9 mouse cellular contexts compared by ENCODE assay signal in the genomic region with DNA sequence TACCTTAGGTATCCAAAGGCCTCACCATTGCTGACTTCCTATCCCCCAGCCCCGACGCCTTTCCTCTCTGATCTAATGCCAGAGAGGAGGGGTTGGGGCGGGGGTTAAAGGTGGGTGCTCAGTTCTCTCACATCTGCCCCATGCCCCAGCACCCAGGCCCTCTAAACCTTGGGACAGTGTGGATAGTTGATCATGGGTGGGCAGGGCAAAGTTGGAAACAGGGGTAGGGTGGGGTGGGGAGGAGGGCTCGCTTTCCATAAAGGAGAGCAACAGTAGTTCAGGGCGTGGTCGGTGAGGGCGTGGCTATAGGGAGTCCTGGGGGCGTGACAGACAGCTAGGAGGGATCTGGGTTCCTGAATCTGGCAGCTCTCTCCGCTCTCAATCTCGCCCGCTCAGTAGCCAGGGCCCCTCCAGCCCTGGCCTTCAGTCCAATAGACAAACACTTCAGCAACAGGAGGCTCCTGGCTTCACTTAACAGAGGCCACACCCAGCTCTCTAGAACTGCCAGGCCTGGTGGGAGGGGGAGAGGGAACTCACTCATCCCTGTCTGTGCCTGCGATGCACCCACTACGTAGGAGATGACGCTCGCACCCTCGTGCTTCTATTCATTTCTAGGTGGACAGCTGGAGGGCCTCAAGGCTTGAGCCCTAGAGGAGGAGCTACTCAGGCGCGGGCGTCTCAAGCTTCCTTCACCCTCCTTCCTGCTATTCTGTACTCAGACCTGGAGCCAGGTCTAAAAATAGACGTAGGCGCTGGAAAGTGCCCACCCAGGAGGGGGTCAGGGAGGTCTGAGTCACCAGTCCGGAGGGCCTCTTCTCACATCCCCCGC. TPM values are rescaled to one million over a fixed set of nuclear protein-coding genes. Genes with fewer than 3 reads are reported as not detected.
DNase-seq lines count a peak whose midpoint lies in the region; ATAC-seq and TF ChIP-seq lines count a peak whose summit lies in the region.
"Had no signal": no experiment of that assay in that cellular context is flagged by ENCODE, and none has a peak within 500 bp of the region (broad histone marks: within the 10 kb centered on the region; RNA-seq: fewer than 3 reads in every experiment).

No protein-coding gene starts in this region.

- H3K4me1 ChIP-seq in forebrain, embryonic 15.5 days, result peaks cover 29% of the 10 kb centered on the region
- peaks cover 16% of the 10 kb centered on the region; the same call in 1 of the 2 replicates for H3K4me1 ChIP-seq in midbrain, postnatal 0 days (ENCODE audit: insufficient read depth, low read length)
- H3K4me1 ChIP-seq: megakaryocyte, embryonic 14.5 days had no signal

- 16% methylated on average over 23 of the region's 23 CpGs for WGBS in forebrain, embryonic 15.5 days
- 17% methylated on average over 23 of the region's 23 CpGs for WGBS in midbrain, postnatal 0 days

- no peak overlapping the region for H3K9ac ChIP-seq in forebrain, embryonic 15.5 days (replicated peaks)
- no peak overlapping the region for H3K9ac ChIP-seq in midbrain, postnatal 0 days (replicated peaks; ENCODE audit: low read length, poor library complexity, severe bottlenecking)

- intact Hi-C loops in heart, postnatal 25 days (cut with DNase I), result loop anchor here (1.0 to 5.0 kb wide), 2 partner anchors 51 to 151 kb away; no protein-coding TSS in a partner anchor
- intact Hi-C loops in left cerebral cortex, adult 2 months (cut with DNase I), result loop anchor here (1.0 kb wide), 2 partner anchors 51 to 150 kb away; no protein-coding TSS in a partner anchor

- TF ChIP-seq CTCF in left cerebral cortex, adult 2 months (IDR thresholded peaks at IDR 0.05), result no peak
- no peak for TF ChIP-seq CTCF in midbrain, postnatal 0 days (IDR thresholded peaks at IDR 0.05)

- peak; percentile 23; the same call in 1 of the 2 replicates for ATAC-seq in forebrain, embryonic 15.5 days (replicated peaks)
- ATAC-seq in midbrain, postnatal 0 days (ENCODE audit: low FRiP score), result peak; percentile 25; the same call in 1 of the 2 replicates

- H3K36me3 ChIP-seq in forebrain, embryonic 15.5 days, result no peaks in the 10 kb centered on the region
- no peaks in the 10 kb centered on the region for H3K36me3 ChIP-seq in midbrain, postnatal 0 days (ENCODE audit: insufficient read depth, low read length)

- no peak overlapping the region for H3K27ac ChIP-seq in forebrain, embryonic 15.5 days (replicated peaks)
- H3K27ac ChIP-seq in left cerebral cortex, adult 2 months, result peak overlapping the region; percentile 71
- no peak overlapping the region for H3K27ac ChIP-seq in midbrain, postnatal 0 days (ENCODE audit: low read depth, low read length)

- H3K27me3 ChIP-seq in forebrain, embryonic 15.5 days, result peaks cover 6% of the 10 kb centered on the region; the same call in 1 of the 2 replicates
- no peaks in the 10 kb centered on the region for H3K27me3 ChIP-seq in midbrain, postnatal 0 days (ENCODE audit: insufficient read depth, low read length)

- no peak overlapping the region for H3K4me2 ChIP-seq in forebrain, embryonic 15.5 days (replicated peaks)
- no peak overlapping the region for H3K4me2 ChIP-seq in midbrain, postnatal 0 days (ENCODE audit: low read depth, low read length, poor library complexity, severe bottlenecking)

- H3K9me3 ChIP-seq in forebrain, embryonic 15.5 days, result no peaks in the 10 kb centered on the region
- H3K9me3 ChIP-seq in midbrain, postnatal 0 days (ENCODE audit: low read length), result no peaks in the 10 kb centered on the region

- peak; percentile 83 for DNase-seq in Muller cell, postnatal 12 days (ENCODE audit: inconsistent ontology term)
- DNase-seq in brain, adult 2 months (ENCODE audit: low read depth, low spot score), result peak; percentile 87
- peak; percentile 83 for DNase-seq in heart, postnatal 25 days (ENCODE audit: low spot score)
- peak; percentile 57 to 76 for DNase-seq in left cerebral cortex, adult 2 months (ENCODE audit: extremely low spot score in 1 of 2, low spot score in 2 of 2)
- DNase-seq in midbrain, postnatal 0 days (ENCODE audit: low spot score), result peak; percentile 46
- DNase-seq in testis, postnatal 14 days (ENCODE audit: low spot score), result peak; percentile 76
- DNase-seq in spleen, postnatal 4 days (ENCODE audit: low spot score in 2 of 2), result no peak

- H3K4me3 ChIP-seq in forebrain, embryonic 15.5 days, result no peak overlapping the region
- H3K4me3 ChIP-seq in left cerebral cortex, adult 2 months, result no peak overlapping the region
- no peak overlapping the region for H3K4me3 ChIP-seq in midbrain, postnatal 0 days (ENCODE audit: low read depth, low read length)
- H3K4me3 ChIP-seq: megakaryocyte, embryonic 14.5 days had no signal

RNA-seq across cellular contexts. Expression of a gene that starts 10.9 kb away (rescaled TPM):
- polyA plus RNA-seq in forebrain, embryonic 15.5 days (2015; fragmentation: Nextera tagmentation; extraction: Ambion mirVana), result 4.6 and 5.1 TPM in 2 replicates
- total RNA-seq in heart, postnatal 25 days (2021), result 1 to 10 TPM; 9.1 to 9.3 TPM
- total RNA-seq in left cerebral cortex, adult 2 months (2021), result 10 to 100 TPM; 16.2 to 20.1 TPM
- 31.1 and 43.9 TPM in 2 replicates for total RNA-seq in midbrain, postnatal 0 days (2014; rRNA removed)
- 12.5 and 13.8 TPM in 2 replicates for polyA plus RNA-seq in midbrain, postnatal 0 days (2015; fragmentation: Nextera tagmentation; extraction: Ambion mirVana)

RNA-seq across cellular contexts. Expression of a gene that starts 52.1 kb away (rescaled TPM):
- 12.9 and 13.2 TPM in 2 replicates for polyA plus RNA-seq in forebrain, embryonic 15.5 days (2015; fragmentation: Nextera tagmentation; extraction: Ambion mirVana)
- total RNA-seq in heart, postnatal 25 days (2021), result 1 to 10 TPM; 2.3 to 2.6 TPM
- 100 to 1,000 TPM; 422 to 424 TPM for total RNA-seq in left cerebral cortex, adult 2 months (2021)
- 293 and 312 TPM in 2 replicates for total RNA-seq in midbrain, postnatal 0 days (2014; rRNA removed)
- 17.4 and 17.9 TPM in 2 replicates for polyA plus RNA-seq in midbrain, postnatal 0 days (2015; fragmentation: Nextera tagmentation; extraction: Ambion mirVana)

Comparison
In these comparisons a context has a peak if more than half of its experiments do, and no peak if none do; other contexts are left out.
1. DNase-seq: peak in Muller cell, postnatal 12 days (single experiment), brain, adult 2 months (single experiment), heart, postnatal 25 days (single experiment), left cerebral cortex, adult 2 months (2 of 2), midbrain, postnatal 0 days (single experiment) and testis, postnatal 14 days (single experiment); none in spleen, postnatal 4 days (0 of 2).
2. RNA of a gene that starts 52.1 kb away (total RNA-seq): 422 to 424 TPM in left cerebral cortex, adult 2 months and 293 to 312 TPM in midbrain, postnatal 0 days; 2.3 to 2.6 TPM in heart, postnatal 25 days; every median in the first group is over 10 times any median in the second.